Mouse (Mus musculus) gastrocnemius, adult 18-20 months (tissue): ENCODE measurements around the gene Ccl6. TPM values are rescaled to one million over a fixed set of nuclear protein-coding genes. Genes with fewer than 3 reads are reported as not detected.
A peak's percentile ranks its signal among the peaks of the same experiment; 100 is the strongest.

Source experiments
- DNase-seq: peaks from one replicate; pipeline ENCODE4 v3.0.0; 2021; ENCODE audit warnings: low spot score
- long read RNA-seq, 2 experiments: library from polyadenylated mRNA; stranded (forward); transcript quantifications; one replicate each; pipeline ENCODE4 v2.0.0; 2021
- total RNA-seq, 2 experiments: library from RNA; stranded (reverse); gene quantifications; 2 replicates each; pipeline ENCODE4 v1.2.3; 2021

The Ccl6 gene
- total RNA-seq, result 1 to 10 TPM; 3.8 to 6.5 TPM
- long read RNA-seq, experiment 1, transcript Ccl6-201 (4 exons, 1,440 nt), result major isoform, 9 of 11 reads
- long read RNA-seq, experiment 1, partial matches to known transcripts, result 0 of 11 reads
- long read RNA-seq, experiment 1, other reads (novel, unspliced or antisense), result 2 of 11 reads
- long read RNA-seq, experiment 2, partial matches to known transcripts, result 0 of 3 reads
- long read RNA-seq, experiment 2, other reads (novel, unspliced or antisense), result 1 of 3 reads

- peak; percentile 14 for DNase-seq
Observed at GRCm38 (mm10) chr11:83592853-83593252, at the start of gene Ccl6. Gene Ccl6, minus strand, starts transcription at chr11:83593087.

DNA sequence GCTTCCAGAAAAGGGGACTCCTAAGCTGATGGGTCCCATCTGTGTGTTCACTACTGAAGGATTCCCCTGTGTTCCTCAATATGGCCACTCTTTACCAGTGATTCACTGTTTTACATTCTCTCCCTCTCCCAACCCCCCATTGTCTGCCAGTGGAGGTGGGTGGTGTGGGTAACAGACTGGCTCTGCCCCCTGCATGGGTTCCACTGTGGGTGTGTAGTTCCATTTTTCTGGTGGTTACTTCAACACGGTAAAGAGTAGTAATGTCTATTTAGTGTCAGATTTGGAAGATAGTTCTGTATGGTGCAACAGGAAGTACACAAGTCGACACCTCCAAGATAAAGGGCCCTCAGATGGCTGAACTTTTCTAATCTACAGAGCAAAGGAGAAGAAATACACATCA lies 48.3 kb upstream of the Ccl6 start:
- DNase-seq, result no peak

DNA sequence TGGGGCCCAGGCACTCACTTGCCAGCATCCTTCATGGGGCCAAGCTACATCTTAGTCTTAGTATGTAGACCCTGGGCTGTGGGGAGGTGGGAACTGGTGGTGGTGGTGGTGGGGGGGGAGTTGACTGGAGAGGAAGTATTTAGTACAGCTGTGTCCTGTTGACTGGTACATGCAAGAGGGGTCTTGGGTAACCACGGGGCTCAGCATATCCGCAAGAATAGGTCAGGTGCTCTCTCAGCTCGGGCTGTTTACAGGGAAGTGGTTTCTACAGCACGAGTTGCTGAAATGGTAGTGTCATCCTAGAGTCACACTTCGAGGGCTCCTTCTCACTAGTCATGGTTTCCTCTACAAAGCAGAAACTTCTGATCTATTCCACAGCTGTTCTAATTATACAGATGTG lies 47.3 kb upstream of the Ccl6 start:
- DNase-seq, result no peak

GRCm38 (mm10) chr11:83639533-83639932 lies 46.6 kb upstream of the Ccl6 start:
- no peak for DNase-seq

DNA sequence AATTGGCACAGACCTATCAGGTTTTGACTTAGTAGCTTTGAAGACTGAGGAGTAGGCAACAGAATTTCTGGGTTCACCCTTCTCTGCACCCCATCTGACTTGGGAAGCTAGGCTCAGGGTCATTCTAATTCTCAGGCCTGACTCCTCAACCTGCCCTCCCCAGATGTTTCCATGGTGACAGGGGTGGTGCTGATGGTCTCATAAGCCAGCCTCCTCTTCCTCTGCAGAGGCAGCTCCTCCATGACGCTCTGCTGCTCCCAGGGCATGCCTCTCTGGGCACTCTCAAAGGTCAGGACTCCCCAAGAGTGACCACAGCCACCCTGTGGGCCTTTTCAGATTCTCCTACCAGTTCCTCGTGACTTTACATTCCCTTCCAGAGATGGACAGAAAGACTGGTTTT lies 46.0 kb upstream of the Ccl6 start:
- DNase-seq, result no peak

- no peak for DNase-seq
Observed at GRCm38 (mm10) chr11:83636742-83637235, 43.9 kb upstream of the Ccl6 start.

GRCm38 (mm10) chr11:83634898-83635297 lies 42.0 kb upstream of the Ccl6 start:
- no peak for DNase-seq

DNA sequence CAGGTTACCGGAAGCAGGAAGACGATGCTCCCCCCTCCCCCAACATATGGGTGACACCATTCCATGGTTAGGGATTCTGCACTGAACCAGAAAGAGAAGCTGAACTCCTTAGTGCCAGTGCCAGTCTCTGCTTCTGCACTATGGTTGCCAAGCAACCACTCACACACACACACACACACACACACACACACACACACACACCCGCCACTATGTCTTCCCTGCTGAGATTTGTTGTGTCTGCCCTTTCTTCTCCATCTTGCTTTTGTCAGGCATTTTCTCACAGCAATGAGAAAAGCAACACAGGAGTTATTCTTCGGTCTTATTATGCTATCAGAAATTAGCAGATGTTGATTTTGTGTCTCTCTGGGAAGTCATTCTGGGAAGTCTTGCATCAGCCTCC lies 41.5 kb upstream of the Ccl6 start:
- no peak for DNase-seq

DNA sequence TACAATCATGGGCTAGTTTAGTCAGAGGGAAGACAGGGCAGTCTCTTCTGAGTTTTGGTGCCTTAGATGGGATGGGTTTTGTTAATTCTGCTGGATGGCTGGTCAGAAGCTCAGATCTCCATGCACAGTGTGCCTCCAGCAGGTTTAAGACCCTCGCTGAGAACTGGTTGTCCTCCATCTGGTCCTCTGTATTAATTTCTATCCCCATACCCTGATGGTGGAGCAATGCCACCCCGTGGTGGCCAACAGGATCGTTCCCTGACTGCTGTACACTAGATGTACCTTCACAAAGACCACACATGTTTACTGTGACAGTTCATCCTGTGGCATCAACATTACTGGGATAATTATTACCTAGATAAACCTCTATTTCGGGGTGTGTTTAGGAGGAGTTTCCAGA lies 39.9 kb upstream of the Ccl6 start:
- no peak for DNase-seq

DNA sequence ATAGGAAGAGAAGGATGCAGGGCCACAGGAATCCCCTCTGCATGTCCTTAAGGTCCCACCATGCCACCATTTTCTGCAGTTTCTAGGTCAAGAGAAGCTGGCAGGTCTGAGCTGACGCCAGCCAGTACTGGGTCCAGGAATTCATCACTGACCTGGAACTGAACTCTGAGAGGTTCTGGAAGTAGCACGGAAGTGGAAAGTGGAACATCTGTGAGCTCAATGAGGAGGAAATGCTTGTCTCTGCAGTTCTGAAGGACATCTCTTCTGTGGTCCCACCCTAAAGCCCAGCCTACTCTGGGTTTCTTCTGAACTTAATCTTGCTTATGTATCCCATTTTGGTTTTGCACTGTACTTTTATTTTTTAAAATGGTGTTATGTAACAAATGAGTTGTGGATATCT lies 38.2 kb upstream of the Ccl6 start:
- DNase-seq, result no peak

DNA sequence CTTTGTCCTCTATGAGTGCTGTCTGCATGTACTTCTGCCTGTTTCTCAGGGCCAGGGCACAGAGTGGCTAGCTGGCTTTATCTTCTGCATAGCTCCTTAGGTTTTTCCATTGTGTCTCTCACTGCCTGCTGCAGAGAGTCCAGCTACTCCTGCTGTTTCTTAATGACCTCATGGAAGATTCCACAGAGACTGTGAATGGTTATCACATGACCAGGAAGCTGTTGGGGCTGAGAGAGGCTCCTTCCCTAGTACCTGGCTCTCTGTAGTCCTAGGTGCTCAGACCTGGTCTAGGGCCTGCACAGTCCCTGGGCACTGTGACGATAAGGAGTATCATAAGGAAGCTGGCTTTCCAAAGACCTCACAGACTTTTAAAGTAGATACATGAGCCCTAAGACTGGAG lies 37.7 kb upstream of the Ccl6 start:
- DNase-seq, result no peak

GRCm38 (mm10) chr11:83628808-83629207 lies 35.9 kb upstream of the Ccl6 start:
- no peak for DNase-seq

GRCm38 (mm10) chr11:83623586-83623985 lies 30.7 kb upstream of the Ccl6 start:
- no peak for DNase-seq

DNA sequence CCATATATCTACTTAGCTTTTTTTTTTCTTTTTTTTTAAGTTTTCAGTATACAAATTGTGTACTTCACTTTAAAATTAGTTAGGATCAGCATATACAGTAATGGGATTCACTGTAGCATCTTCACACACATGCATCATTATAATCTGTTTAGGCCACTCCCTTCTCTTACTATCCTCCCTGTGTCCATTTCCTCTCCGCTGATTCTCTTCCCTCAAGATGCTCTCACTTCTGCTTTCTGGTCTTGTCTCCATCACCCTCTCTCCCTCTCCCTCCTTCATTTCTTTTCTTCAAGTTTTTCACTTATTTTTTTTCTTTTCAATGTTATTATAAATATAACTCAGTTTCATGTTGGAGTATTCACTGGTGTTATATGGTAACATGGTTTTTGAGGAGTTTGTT lies 26.1 kb upstream of the Ccl6 start:
- no peak for DNase-seq

DNA sequence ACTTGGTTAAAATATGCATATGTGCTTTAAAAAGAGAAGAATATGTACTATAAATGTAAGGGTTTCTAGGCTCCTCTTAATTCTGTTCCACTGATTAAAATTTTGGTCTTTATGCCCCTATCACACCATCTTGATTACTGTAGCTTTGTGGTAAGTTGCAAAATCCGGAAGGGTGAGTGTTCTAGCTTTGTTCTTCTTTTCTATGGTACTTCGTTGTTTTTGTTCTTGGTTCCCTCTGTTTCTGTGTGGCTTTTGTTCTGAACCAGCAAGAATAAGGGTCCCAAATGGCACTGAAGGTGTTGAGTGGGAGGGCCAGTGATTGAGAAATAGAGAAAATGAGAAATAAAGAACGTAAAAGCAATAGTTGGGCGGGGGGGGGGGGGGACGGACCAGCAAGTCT lies 25.4 kb upstream of the Ccl6 start:
- DNase-seq, result no peak

DNA sequence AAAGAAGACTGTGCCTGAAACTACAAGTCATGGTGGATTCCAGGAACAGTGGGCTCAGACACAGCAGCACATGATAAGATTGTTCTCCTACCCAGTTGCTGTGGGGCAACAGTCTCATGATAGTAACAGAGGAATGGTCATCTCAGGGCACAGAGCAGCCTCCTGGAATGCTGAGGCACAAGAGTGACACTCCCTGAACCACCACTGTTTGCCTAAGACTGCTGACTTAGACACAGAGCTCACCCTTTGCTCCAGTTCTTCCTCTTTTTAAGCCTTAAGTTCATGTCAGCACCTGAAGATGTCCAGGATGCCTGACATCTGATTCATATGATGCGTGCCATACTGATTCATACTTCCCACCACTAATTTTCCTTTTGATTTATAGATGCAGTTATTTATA lies 23.7 kb upstream of the Ccl6 start:
- DNase-seq, result no peak

GRCm38 (mm10) chr11:83610900-83611299 lies 18.0 kb upstream of the Ccl6 start:
- no peak for DNase-seq

DNA sequence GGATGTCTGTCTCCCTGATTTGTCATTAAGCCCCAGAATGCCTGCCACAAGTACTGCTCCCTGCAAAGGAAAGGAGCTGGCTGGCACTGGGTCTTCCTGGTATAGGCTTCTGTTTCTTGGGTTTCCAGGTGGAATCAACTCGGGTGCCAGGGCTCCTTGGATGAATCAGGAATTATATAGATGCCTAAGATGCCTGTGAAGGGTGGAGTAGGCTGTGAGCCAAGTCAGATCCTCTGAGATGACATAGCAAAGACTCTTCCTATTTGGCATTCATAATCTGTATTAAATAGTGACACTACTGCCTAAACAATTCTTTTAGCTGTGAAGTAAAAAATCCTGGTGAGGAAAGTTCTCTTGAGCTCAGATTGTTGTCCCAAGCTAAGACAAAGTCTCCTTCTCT lies 13.5 kb upstream of the Ccl6 start:
- no peak for DNase-seq

DNA sequence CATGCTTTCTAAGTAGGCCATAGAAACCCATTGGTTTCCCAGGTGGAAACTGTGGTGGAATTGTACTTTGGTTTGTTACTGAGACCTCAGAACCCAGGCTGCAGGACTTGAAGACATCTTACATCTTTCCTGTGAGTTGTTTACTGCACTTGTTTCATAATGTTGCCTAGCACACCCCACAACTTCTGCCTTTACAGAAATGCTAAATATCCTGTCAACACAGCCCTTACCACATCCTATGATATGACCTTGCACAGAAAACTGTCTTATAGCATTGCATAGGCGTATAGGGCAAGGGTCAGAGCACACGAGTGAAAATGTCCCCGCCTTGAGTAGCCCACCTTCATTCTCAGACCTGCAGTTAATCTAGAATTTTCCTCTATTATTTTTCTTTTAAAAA lies 12.6 kb upstream of the Ccl6 start:
- DNase-seq, result no peak

- DNase-seq, result no peak
Observed at GRCm38 (mm10) chr11:83604698-83605097, 11.8 kb upstream of the Ccl6 start.

DNA sequence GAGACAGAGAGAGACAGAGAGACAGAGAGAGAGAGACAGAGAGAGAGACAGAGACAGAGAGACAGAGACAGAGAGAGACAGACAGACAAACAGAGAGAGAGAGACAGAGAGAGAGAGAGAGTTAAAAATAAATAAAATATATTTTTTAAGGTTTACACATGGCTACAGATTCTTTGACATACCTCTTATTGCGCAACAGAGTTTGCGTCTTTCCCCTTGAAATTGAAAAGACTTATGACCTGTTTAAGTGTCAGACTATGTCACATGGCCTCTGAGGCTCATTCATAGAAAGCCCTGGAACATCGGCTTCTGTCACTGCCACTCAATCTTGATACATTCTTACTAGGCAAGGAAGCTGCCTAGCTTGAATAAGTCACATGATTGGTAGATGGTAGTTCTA lies 10.5 kb upstream of the Ccl6 start:
- no peak for DNase-seq

DNA sequence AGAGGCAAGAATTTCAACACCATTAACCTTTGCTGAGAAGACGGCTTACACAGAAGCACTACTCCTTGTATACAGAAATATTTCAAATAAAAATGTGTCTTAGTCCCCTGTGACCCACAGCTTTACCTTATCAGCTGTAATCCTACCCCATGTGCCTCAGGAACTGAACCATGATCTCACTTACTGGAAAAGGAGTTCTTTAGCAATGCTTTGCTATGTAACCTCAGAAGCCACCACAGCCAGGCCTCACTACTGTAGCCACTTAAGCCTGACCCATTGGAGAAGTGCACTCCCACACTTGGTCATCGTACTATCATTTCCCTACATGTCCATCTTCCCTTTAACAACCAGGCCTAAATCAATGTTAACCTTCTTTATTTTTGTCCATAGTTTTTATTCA lies 7.7 kb upstream of the Ccl6 start:
- DNase-seq, result no peak

DNA sequence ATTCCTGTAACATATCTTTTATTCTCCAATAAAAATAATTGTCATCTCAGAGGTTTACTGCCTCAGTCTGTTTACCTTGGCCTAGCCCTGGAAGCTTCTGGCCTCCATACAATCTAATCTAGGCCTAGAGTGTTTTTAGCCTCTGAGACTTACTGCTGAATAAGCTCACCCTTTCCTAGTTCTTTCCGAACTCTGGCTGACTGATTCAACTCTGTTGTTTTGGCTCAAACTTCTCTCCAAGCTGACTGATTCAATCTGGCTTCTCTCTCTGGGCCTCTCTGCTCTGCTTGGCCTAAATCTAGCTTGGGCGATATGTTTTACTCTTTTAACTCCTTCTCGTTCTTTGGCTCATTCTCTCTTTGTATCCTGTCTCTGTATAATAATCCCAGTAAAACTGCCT lies 6.1 kb upstream of the Ccl6 start:
- no peak for DNase-seq

DNA sequence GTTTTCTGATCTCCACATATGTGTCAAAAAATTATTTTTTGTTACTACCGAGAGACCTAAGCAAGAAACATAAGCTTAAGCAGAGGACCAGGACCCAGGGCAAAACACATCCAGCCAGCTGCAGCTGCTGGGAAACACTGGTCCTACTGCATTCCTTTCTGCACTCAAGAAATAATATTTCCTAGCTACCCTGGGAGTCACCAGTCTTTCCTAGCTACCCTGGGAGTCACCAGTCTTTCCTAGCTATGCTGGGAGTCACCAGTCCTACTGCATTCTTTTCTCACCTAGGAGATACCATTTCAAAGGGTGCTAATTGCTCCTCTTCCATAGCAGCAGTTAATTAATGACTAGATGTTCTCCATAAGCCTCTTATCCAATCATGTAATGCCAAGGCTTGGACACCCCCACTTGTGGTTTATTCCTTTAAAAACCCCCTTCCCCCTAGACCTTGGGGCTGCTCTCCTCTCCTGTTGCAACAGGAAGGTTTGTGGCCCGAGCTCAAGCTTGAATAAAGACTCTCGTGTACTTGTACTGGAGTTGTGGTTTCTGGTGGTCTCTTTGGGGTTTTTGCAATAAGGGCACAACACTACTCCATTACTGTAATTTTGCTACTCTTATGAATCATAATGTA lies 5.4 kb upstream of the Ccl6 start:
- DNase-seq, result no peak
